Mouse (Mus musculus): Measurements from ENCODE around the gene Fos. TPM values are rescaled to one million over a fixed set of nuclear protein-coding genes. Genes with fewer than 3 reads are reported as not detected.

Gene Fos
- 0.79 and 0.83 TPM in 2 replicates for polyA plus RNA-seq (2012; rRNA removed)
- polyA plus RNA-seq (2014; fragmentation: Nextera tagmentation; extraction: Ambion mirVana): 0.61 and 0.71 TPM in 2 replicates

DNA sequence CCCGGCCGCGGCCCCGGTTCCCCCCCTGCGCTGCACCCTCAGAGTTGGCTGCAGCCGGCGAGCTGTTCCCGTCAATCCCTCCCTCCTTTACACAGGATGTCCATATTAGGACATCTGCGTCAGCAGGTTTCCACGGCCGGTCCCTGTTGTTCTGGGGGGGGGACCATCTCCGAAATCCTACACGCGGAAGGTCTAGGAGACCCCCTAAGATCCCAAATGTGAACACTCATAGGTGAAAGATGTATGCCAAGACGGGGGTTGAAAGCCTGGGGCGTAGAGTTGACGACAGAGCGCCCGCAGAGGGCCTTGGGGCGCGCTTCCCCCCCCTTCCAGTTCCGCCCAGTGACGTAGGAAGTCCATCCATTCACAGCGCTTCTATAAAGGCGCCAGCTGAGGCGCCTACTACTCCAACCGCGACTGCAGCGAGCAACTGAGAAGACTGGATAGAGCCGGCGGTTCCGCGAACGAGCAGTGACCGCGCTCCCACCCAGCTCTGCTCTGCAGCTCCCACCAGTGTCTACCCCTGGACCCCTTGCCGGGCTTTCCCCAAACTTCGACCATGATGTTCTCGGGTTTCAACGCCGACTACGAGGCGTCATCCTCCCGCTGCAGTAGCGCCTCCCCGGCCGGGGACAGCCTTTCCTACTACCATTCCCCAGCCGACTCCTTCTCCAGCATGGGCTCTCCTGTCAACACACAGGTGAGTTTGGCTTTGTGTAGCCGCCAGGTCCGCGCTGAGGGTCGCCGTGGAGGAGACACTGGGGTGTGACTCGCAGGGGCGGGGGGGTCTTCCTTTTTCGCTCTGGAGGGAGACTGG is at the start of gene Fos:
Gene Fos, plus strand, starts transcription at position 410 of the 817 bp plus-strand sequence.
- Histone ChIP-seq H3K36me3 (replicated peaks; ENCODE audit: control insufficient read depth, insufficient read depth, low read depth) (no peaks in the 10 kb centered on the region), H3K4me1 (replicated peaks; ENCODE audit: control insufficient read depth in 2 of 2, insufficient read depth in 2 of 2, low read length in 1 of 2) (peaks cover 23 to 25% of the 10 kb centered on the region in 2 experiments), H3K9me3 (ENCODE audit: control insufficient read depth, low read length) (no peaks in the 10 kb centered on the region), H3K9ac (replicated peaks) (peak within 1 kb of the TSS; percentile 65), H3K4me2 (ENCODE audit: low read depth) (peak within 1 kb of the TSS; percentile 97), H3K27me3 (ENCODE audit: control insufficient read depth, insufficient read depth, low read length) (peaks cover 62% of the 10 kb centered on the region), H3K4me3 (ENCODE audit: insufficient read depth in 1 of 2, low read depth in 2 of 2, low read length in 2 of 2) (peak within 1 kb of the TSS; percentile 65 to 75), H3K27ac (peak within 1 kb of the TSS; percentile 67)
- ATAC-seq (ENCODE audit: insufficient read depth): peak; percentile 85
- WGBS (ENCODE audit: insufficient replicate concordance): under 1% methylated on average over 56 of the region's 56 CpGs
- peak; percentile 41; the same call in 1 of the 2 replicates for TF ChIP-seq EP300 (IDR thresholded peaks at IDR 0.05; ENCODE audit: low read depth)
- TF ChIP-seq CTCF (IDR thresholded peaks at IDR 0.05; ENCODE audit: low read depth): peak; percentile 28
- DNase-seq (ENCODE audit: low read depth in 3 of 3, low spot score in 3 of 3): peak; percentile 74 to 86 (median 75)

DNA sequence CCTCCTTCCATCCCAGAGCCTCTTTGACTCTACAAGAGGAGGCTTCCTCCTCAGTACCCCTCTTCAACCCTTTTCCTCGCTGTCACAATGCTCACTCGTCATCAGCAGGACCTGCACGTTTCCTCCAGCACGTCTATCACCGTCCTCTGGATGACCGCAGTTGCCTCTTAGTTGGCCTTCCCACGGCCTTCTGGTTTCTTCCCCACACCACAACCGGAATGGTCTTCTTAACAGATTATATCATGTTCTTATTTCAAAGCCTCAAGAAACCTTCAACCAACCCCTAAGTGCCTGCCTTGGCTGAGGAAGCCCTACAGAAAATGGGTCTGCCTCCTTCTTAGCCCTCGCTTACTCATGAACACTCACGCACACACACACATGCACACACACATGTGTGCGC is 48.0 kb upstream of the Fos start:
- Histone ChIP-seq H3K9me3 (ENCODE audit: control insufficient read depth, low read length) (no peaks in the 10 kb centered on the region), H3K4me2 (ENCODE audit: low read depth) (no peak overlapping the region), H3K27ac (no peak overlapping the region), H3K4me3 (ENCODE audit: insufficient read depth in 1 of 2, low read depth in 2 of 2, low read length in 2 of 2) (no peak overlapping the region), H3K36me3 (replicated peaks; ENCODE audit: control insufficient read depth, insufficient read depth, low read depth) (no peaks in the 10 kb centered on the region), H3K9ac (replicated peaks) (no peak overlapping the region), H3K27me3 (ENCODE audit: control insufficient read depth, insufficient read depth, low read length) (no peaks in the 10 kb centered on the region), H3K4me1 (replicated peaks; ENCODE audit: control insufficient read depth in 2 of 2, insufficient read depth in 2 of 2, low read length in 1 of 2) (no peaks in the 10 kb centered on the region)
- no peak for TF ChIP-seq EP300 (IDR thresholded peaks at IDR 0.05; ENCODE audit: low read depth)
- no peak for TF ChIP-seq CTCF (IDR thresholded peaks at IDR 0.05; ENCODE audit: low read depth)
- WGBS (ENCODE audit: insufficient replicate concordance): 42% methylated on average over 11 of the region's 11 CpGs
- ATAC-seq (ENCODE audit: insufficient read depth): no peak
- no peak for DNase-seq (ENCODE audit: low read depth in 3 of 3, low spot score in 3 of 3)

DNA sequence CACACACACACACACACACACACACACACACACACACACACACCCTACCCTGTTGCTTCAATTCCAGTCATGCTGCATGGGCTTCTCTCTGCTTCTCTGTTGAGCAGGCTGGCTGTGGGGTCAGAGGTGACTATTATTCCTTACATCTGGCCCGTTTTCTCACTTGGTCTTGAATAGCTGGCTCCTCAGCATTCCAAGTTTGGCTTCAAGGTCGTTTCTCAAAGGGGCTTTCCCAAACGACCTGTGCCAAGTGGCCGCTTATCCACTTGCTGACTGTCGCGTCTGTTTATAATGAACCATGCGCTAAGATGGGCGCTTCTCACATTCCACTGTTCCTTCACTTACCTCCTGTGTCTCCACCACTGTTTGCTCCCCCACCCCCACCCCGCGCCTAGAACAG is 47.6 kb upstream of the Fos start:
- no peak for TF ChIP-seq CTCF (IDR thresholded peaks at IDR 0.05; ENCODE audit: low read depth)
- TF ChIP-seq EP300 (IDR thresholded peaks at IDR 0.05; ENCODE audit: low read depth): no peak
- DNase-seq (ENCODE audit: low read depth in 3 of 3, low spot score in 3 of 3): no peak

GRCm38 (mm10) chr12:85427802-85428201 is 45.9 kb upstream of the Fos start:
- Histone ChIP-seq H3K4me2 (ENCODE audit: low read depth) (no peak overlapping the region), H3K27me3 (ENCODE audit: control insufficient read depth, insufficient read depth, low read length) (no peaks in the 10 kb centered on the region), H3K9me3 (ENCODE audit: control insufficient read depth, low read length) (no peaks in the 10 kb centered on the region), H3K27ac (no peak overlapping the region), H3K36me3 (replicated peaks; ENCODE audit: control insufficient read depth, insufficient read depth, low read depth) (no peaks in the 10 kb centered on the region), H3K4me3 (ENCODE audit: insufficient read depth in 1 of 2, low read depth in 2 of 2, low read length in 2 of 2) (no peak overlapping the region), H3K4me1 (replicated peaks; ENCODE audit: control insufficient read depth in 2 of 2, insufficient read depth in 2 of 2, low read length in 1 of 2) (no peaks in the 10 kb centered on the region), H3K9ac (replicated peaks) (no peak overlapping the region)
- 32% methylated on average over 7 of the region's 7 CpGs for WGBS (ENCODE audit: insufficient replicate concordance)
- ATAC-seq (ENCODE audit: insufficient read depth) (no peak), DNase-seq (ENCODE audit: low read depth in 3 of 3, low spot score in 3 of 3) (no peak)
- TF ChIP-seq CTCF (IDR thresholded peaks at IDR 0.05; ENCODE audit: low read depth) (no peak), EP300 (IDR thresholded peaks at IDR 0.05; ENCODE audit: low read depth) (no peak)

More for the DNA sequence above, 47.6 kb upstream of the Fos start:
- ATAC-seq (ENCODE audit: insufficient read depth): no peak
- Histone ChIP-seq H3K36me3 (replicated peaks; ENCODE audit: control insufficient read depth, insufficient read depth, low read depth) (no peaks in the 10 kb centered on the region), H3K27ac (no peak overlapping the region), H3K9ac (replicated peaks) (no peak overlapping the region), H3K4me3 (ENCODE audit: insufficient read depth in 1 of 2, low read depth in 2 of 2, low read length in 2 of 2) (no peak overlapping the region), H3K27me3 (ENCODE audit: control insufficient read depth, insufficient read depth, low read length) (no peaks in the 10 kb centered on the region), H3K9me3 (ENCODE audit: control insufficient read depth, low read length) (no peaks in the 10 kb centered on the region), H3K4me2 (ENCODE audit: low read depth) (no peak overlapping the region), H3K4me1 (replicated peaks; ENCODE audit: control insufficient read depth in 2 of 2, insufficient read depth in 2 of 2, low read length in 1 of 2) (no peaks in the 10 kb centered on the region)
- whole genome bisulfite sequencing (ENCODE audit: insufficient replicate concordance): 54% methylated on average over 10 of the region's 10 CpGs

GRCm38 (mm10) chr12:85429999-85430398 is 43.7 kb upstream of the Fos start:
- H3K4me1 ChIP-seq (replicated peaks; ENCODE audit: control insufficient read depth in 2 of 2, insufficient read depth in 2 of 2, low read length in 1 of 2): no peaks in the 10 kb centered on the region
- TF ChIP-seq EP300 (IDR thresholded peaks at IDR 0.05; ENCODE audit: low read depth) (no peak), CTCF (IDR thresholded peaks at IDR 0.05; ENCODE audit: low read depth) (no peak)
- WGBS (ENCODE audit: insufficient replicate concordance): 38% methylated on average over 4 of the region's 4 CpGs
- H3K9ac ChIP-seq (replicated peaks): no peak overlapping the region
- H3K4me3 ChIP-seq (ENCODE audit: insufficient read depth in 1 of 2, low read depth in 2 of 2, low read length in 2 of 2): no peak overlapping the region
- H3K27me3 ChIP-seq (ENCODE audit: control insufficient read depth, insufficient read depth, low read length): no peaks in the 10 kb centered on the region
- no peaks in the 10 kb centered on the region for H3K36me3 ChIP-seq (replicated peaks; ENCODE audit: control insufficient read depth, insufficient read depth, low read depth)
- H3K4me2 ChIP-seq (ENCODE audit: low read depth): no peak overlapping the region
- ATAC-seq (ENCODE audit: insufficient read depth) (no peak), DNase-seq (ENCODE audit: low read depth in 3 of 3, low spot score in 3 of 3) (no peak)
- H3K27ac ChIP-seq: no peak overlapping the region
- no peaks in the 10 kb centered on the region for H3K9me3 ChIP-seq (ENCODE audit: control insufficient read depth, low read length)

All from liver, embryonic 14.5 days (tissue).